ENCODE assay signal across 8 mouse cellular contexts in the genomic region with DNA sequence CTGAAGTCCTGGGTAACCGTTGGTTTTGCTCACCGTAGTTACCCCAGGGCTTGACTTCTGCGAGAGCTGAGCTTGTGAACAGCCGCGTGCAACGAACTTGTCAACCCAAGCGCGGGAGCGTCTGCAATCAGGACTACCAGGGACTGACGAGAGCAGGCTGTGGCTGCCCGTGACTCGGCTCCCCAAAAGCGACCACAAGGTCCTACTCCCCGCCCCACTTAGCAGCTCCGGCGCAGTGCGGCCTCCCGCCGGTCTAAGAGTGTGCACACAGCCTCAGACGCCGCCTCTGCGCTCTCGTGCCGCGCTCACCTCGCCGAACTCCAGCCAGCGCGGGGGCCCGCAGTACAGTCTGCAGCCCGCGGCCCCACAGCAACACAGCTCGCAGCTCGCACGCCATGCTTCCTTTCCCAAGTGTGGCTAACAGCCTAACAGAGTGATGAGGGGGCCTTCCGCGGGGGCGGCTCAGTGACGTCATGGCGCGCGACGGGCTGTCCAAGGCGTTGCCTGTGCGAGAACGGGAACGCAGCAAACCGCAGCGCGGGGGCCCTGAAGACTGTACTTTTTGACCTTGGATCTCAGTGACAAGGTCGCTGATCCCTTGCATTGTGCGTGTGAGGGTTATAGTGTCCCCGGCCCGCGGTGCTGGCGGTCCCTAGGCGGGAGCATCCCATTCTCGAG. TPM values are rescaled to one million over a fixed set of nuclear protein-coding genes. Genes with fewer than 3 reads are reported as not detected.
A peak's percentile ranks its signal among the peaks of the same experiment; 100 is the strongest.
DNase-seq lines count a peak whose midpoint lies in the region; ATAC-seq lines count a peak whose summit lies in the region.

A gene (minus strand): TSS at position 444 of the 678 bp plus-strand sequence.

- peak; percentile 94 for ATAC-seq in inflammation-experienced regulatory T-cells, adult 6 months
- ATAC-seq in megakaryocyte-erythroid progenitor cell, adult 5-6 weeks (replicated peaks; ENCODE audit: low FRiP score, low TSS enrichment, poor library complexity, severe bottlenecking): peak; percentile 81

- DNase-seq in adipocyte (ENCODE audit: low spot score): peak; percentile 91
- peak; percentile 93 for DNase-seq in embryo, embryonic 10 days (ENCODE audit: low spot score)
- peak; percentile 94 for DNase-seq in gastrocnemius, postnatal 14 days
- peak; percentile 93 to 95 for DNase-seq in left cerebral cortex, postnatal 10 days (ENCODE audit: extremely low spot score in 1 of 2, low spot score in 2 of 2)
- DNase-seq in right cerebral cortex, postnatal 25 days: peak; percentile 94
- peak; percentile 89 to 95 for DNase-seq in urinary bladder, postnatal 4 days (ENCODE audit: low spot score in 2 of 2)

- intact Hi-C loops in gastrocnemius, postnatal 14 days (cut with DNase I; ENCODE audit: low total_unique reads): loop anchor here (10.0 kb wide), 1 partner anchor 137 kb away; a partner anchor contains a TSS
- intact Hi-C loops in left cerebral cortex, postnatal 10 days (cut with DNase I): loop anchor here (5.0 kb wide), 1 partner anchor 135 kb away; a partner anchor contains a TSS

RNA-seq across cellular contexts. Expression of the gene that starts here (rescaled TPM):
- total RNA-seq in gastrocnemius, postnatal 14 days (2021): 10 to 100 TPM; 89.0 to 91.9 TPM
- polyA plus RNA-seq in inflammation-experienced regulatory T-cells, adult 6 months (2017; shearing (Covaris generic)): 10 to 100 TPM; 56.4 to 82.6 (median 68.1) TPM
- total RNA-seq in left cerebral cortex, postnatal 10 days (2021): 10 to 100 TPM; 66.8 to 68.2 TPM
- total RNA-seq in megakaryocyte-erythroid progenitor cell, adult 5-6 weeks (2014; fragmentation: Nextera tagmentation): 137 and 143 TPM in 2 replicates
- total RNA-seq in megakaryocyte-erythroid progenitor cell, adult 5-6 weeks (2017): 152 and 170 TPM in 2 replicates

Comparison
In these comparisons a context has a peak if more than half of its experiments do, and no peak if none do; other contexts are left out.
1. Peak in every context shown above with its lines: DNase-seq and ATAC-seq.